Mouse (Mus musculus): ENCODE measurements around the gene Pla2g12b.

Pla2g12b gene

GRCm38 (mm10) chr10:59416623-59417022 is 13.2 kb downstream of the Pla2g12b start:
- DNase-seq = no peak

- no peak for DNase-seq
Observed at GRCm38 (mm10) chr10:59419516-59419915, 16.1 kb downstream of the Pla2g12b start.

GRCm38 (mm10) chr10:59424453-59424852 is 21.0 kb downstream of the Pla2g12b start:
- no peak for DNase-seq

- no peak for DNase-seq
Observed at GRCm38 (mm10) chr10:59425369-59425768, 21.9 kb downstream of the Pla2g12b start.

GRCm38 (mm10) chr10:59426371-59426770 is 22.9 kb downstream of the Pla2g12b start:
- DNase-seq = no peak

- no peak for DNase-seq
Observed at GRCm38 (mm10) chr10:59429448-59430135, 26.1 kb downstream of the Pla2g12b start.

- DNase-seq = peak; percentile 7
Observed at GRCm38 (mm10) chr10:59430701-59431218, 27.3 kb downstream of the Pla2g12b start.

GRCm38 (mm10) chr10:59435746-59436145 is 32.3 kb downstream of the Pla2g12b start:
- DNase-seq = no peak

- DNase-seq = no peak
Observed at GRCm38 (mm10) chr10:59438651-59439050, 35.2 kb downstream of the Pla2g12b start.

GRCm38 (mm10) chr10:59439508-59439931 is 36.1 kb downstream of the Pla2g12b start:
- DNase-seq = no peak

GRCm38 (mm10) chr10:59440177-59440576 is 36.7 kb downstream of the Pla2g12b start:
- DNase-seq = no peak

- DNase-seq = no peak
Observed at GRCm38 (mm10) chr10:59441735-59442134, 38.3 kb downstream of the Pla2g12b start, which contains the start of gene Oit3. TSS of gene Oit3 (minus strand) at chr10:59441778.

GRCm38 (mm10) chr10:59443212-59443611 is 39.8 kb downstream of the Pla2g12b start:
- no peak for DNase-seq

GRCm38 (mm10) chr10:59444106-59444505 is 40.6 kb downstream of the Pla2g12b start:
- no peak for DNase-seq

GRCm38 (mm10) chr10:59444635-59445034 is 41.2 kb downstream of the Pla2g12b start:
- no peak for DNase-seq

GRCm38 (mm10) chr10:59446911-59447437 is 43.5 kb downstream of the Pla2g12b start:
- DNase-seq = no peak

GRCm38 (mm10) chr10:59447546-59447945 is 44.1 kb downstream of the Pla2g12b start:
- DNase-seq = peak; percentile 43

GRCm38 (mm10) chr10:59451839-59452238 is 48.4 kb downstream of the Pla2g12b start:
- DNase-seq = no peak

GRCm38 (mm10) chr10:59454631-59455030 is 51.2 kb downstream of the Pla2g12b start:
- DNase-seq = no peak

- peak; percentile 73 for DNase-seq
Observed at GRCm38 (mm10) chr10:59459767-59460166, 56.3 kb downstream of the Pla2g12b start.

- no peak for DNase-seq
Observed at GRCm38 (mm10) chr10:59462307-59462706, 58.8 kb downstream of the Pla2g12b start.

GRCm38 (mm10) chr10:59465546-59465945 is 62.1 kb downstream of the Pla2g12b start:
- DNase-seq = no peak

- no peak for DNase-seq
Observed at GRCm38 (mm10) chr10:59466626-59467025, 63.2 kb downstream of the Pla2g12b start.

GRCm38 (mm10) chr10:59467297-59467696 is 63.8 kb downstream of the Pla2g12b start:
- no peak for DNase-seq
